Mouse (Mus musculus): ENCODE measurements around the gene Zcchc10.
"Not testable (repeated sequence)": the region's sequence is repeated elsewhere in the genome, so short reads cannot be mapped to it uniquely, and the experiment has no call there.

The Zcchc10 gene

GRCm38 (mm10) chr11:53318041-53318440, 6.4 kb upstream of the Zcchc10 start:
- DNase-seq (ENCODE audit: low spot score): no peak

GRCm38 (mm10) chr11:53318568-53318967, 5.9 kb upstream of the Zcchc10 start:
- DNase-seq (ENCODE audit: low spot score): not testable (repeated sequence)

- not testable (repeated sequence) for DNase-seq (ENCODE audit: low spot score)
Measured at GRCm38 (mm10) chr11:53319867-53320266, 4.6 kb upstream of the Zcchc10 start.

- no peak for DNase-seq (ENCODE audit: low spot score)
Measured at GRCm38 (mm10) chr11:53330325-53330724, 5.8 kb downstream of the Zcchc10 start.

GRCm38 (mm10) chr11:53331121-53331520, 6.6 kb downstream of the Zcchc10 start:
- no peak for DNase-seq (ENCODE audit: low spot score)

- no peak for DNase-seq (ENCODE audit: low spot score)
Measured at GRCm38 (mm10) chr11:53332076-53332680, 7.7 kb downstream of the Zcchc10 start.

GRCm38 (mm10) chr11:53335505-53336181, 11.2 kb downstream of the Zcchc10 start:
- DNase-seq (ENCODE audit: low spot score): no peak

GRCm38 (mm10) chr11:53336182-53336571, 11.7 kb downstream of the Zcchc10 start:
- DNase-seq (ENCODE audit: low spot score): no peak

GRCm38 (mm10) chr11:53336924-53337323, 12.4 kb downstream of the Zcchc10 start:
- no peak for DNase-seq (ENCODE audit: low spot score)

- DNase-seq (ENCODE audit: low spot score): no peak
Measured at GRCm38 (mm10) chr11:53337684-53338083, 13.2 kb downstream of the Zcchc10 start.

- DNase-seq (ENCODE audit: low spot score): not testable (repeated sequence)
Measured at GRCm38 (mm10) chr11:53341019-53341418, 16.5 kb downstream of the Zcchc10 start.

- no peak for DNase-seq (ENCODE audit: low spot score)
Measured at GRCm38 (mm10) chr11:53342711-53343110, 18.2 kb downstream of the Zcchc10 start.

- DNase-seq (ENCODE audit: low spot score): peak; percentile 31
Measured at GRCm38 (mm10) chr11:53345328-53345727, 20.8 kb downstream of the Zcchc10 start.

GRCm38 (mm10) chr11:53345738-53346137, 21.3 kb downstream of the Zcchc10 start:
- no peak for DNase-seq (ENCODE audit: low spot score)

- peak; percentile 50 for DNase-seq (ENCODE audit: low spot score)
Measured at GRCm38 (mm10) chr11:53350291-53351223, 26.1 kb downstream of the Zcchc10 start, which contains the start of gene Aff4. Gene Aff4 (plus strand): TSS chr11:53350833.

GRCm38 (mm10) chr11:53351224-53351942, 26.9 kb downstream of the Zcchc10 start:
- DNase-seq (ENCODE audit: low spot score): no peak

GRCm38 (mm10) chr11:53351943-53352590, 27.6 kb downstream of the Zcchc10 start:
- no peak for DNase-seq (ENCODE audit: low spot score)

- no peak for DNase-seq (ENCODE audit: low spot score)
Measured at GRCm38 (mm10) chr11:53358504-53359155, 34.2 kb downstream of the Zcchc10 start.

GRCm38 (mm10) chr11:53367032-53367431, 42.6 kb downstream of the Zcchc10 start:
- no peak for DNase-seq (ENCODE audit: low spot score)

- no peak for DNase-seq (ENCODE audit: low spot score)
Measured at GRCm38 (mm10) chr11:53378918-53379317, 54.4 kb downstream of the Zcchc10 start.
